Mouse (Mus musculus): Measurements from ENCODE around the gene Anapc5. TPM values are rescaled to one million over a fixed set of nuclear protein-coding genes. Genes with fewer than 3 reads are reported as not detected.

The Anapc5 gene
- total and polyA plus RNA-seq, 2 experiments from 2014 or later, result 426 to 449 TPM

GRCm38 (mm10) chr5:122786035-122786819, 34.9 kb downstream of the Anapc5 start:
- WGBS, result 59% methylated on average over 12 of the region's 12 CpGs
- no peak for ATAC-seq

GRCm38 (mm10) chr5:122783726-122784406, 37.3 kb downstream of the Anapc5 start:
- no peak for ATAC-seq
- no peak for DNase-seq (ENCODE audit: low spot score)

More at GRCm38 (mm10) chr5:122786035-122786819, 34.9 kb downstream of the Anapc5 start:
- Histone ChIP-seq H3K36me3 (ENCODE audit: insufficient read depth, low read length) (peaks cover 28% of the 10 kb centered on the region), H3K9me3 (ENCODE audit: low read length) (no peaks in the 10 kb centered on the region), H3K9ac (replicated peaks; ENCODE audit: low read length) (no peak overlapping the region), H3K4me2 (ENCODE audit: low read depth, low read length) (no peak overlapping the region), H3K4me3 (ENCODE audit: low read length) (no peak overlapping the region), H3K4me1 (ENCODE audit: insufficient read depth, low read length) (no peaks in the 10 kb centered on the region), H3K27ac (no peak overlapping the region; the same call in 1 of the 2 replicates), H3K27me3 (ENCODE audit: insufficient read depth, low read length) (no peaks in the 10 kb centered on the region)
- peak; percentile 24 for DNase-seq (ENCODE audit: low spot score)
- TF ChIP-seq CTCF (IDR thresholded peaks at IDR 0.05; ENCODE audit: low read depth), result no peak

GRCm38 (mm10) chr5:122782066-122782465, 39.1 kb downstream of the Anapc5 start:
- no peaks in the 10 kb centered on the region for H3K9me3 ChIP-seq (ENCODE audit: low read length)
- TF ChIP-seq CTCF (IDR thresholded peaks at IDR 0.05; ENCODE audit: low read depth), result no peak
- no peak overlapping the region for H3K9ac ChIP-seq (replicated peaks; ENCODE audit: low read length)
- ATAC-seq (no peak), DNase-seq (ENCODE audit: low spot score) (no peak)
- H3K4me3 ChIP-seq (ENCODE audit: low read length), result no peak overlapping the region
- H3K27me3 ChIP-seq (ENCODE audit: insufficient read depth, low read length), result no peaks in the 10 kb centered on the region
- peaks cover 4% of the 10 kb centered on the region; the same call in 1 of the 2 replicates for H3K36me3 ChIP-seq (ENCODE audit: insufficient read depth, low read length)
- WGBS, result 62% methylated on average over 1 of the region's 1 CpGs
- no peak overlapping the region for H3K27ac ChIP-seq
- H3K4me1 ChIP-seq (ENCODE audit: insufficient read depth, low read length), result no peaks in the 10 kb centered on the region
- H3K4me2 ChIP-seq (ENCODE audit: low read depth, low read length), result no peak overlapping the region

More at GRCm38 (mm10) chr5:122783726-122784406, 37.3 kb downstream of the Anapc5 start:
- no peak overlapping the region for H3K9ac ChIP-seq (replicated peaks; ENCODE audit: low read length)
- H3K4me3 ChIP-seq (ENCODE audit: low read length), result no peak overlapping the region
- H3K27me3 ChIP-seq (ENCODE audit: insufficient read depth, low read length), result no peaks in the 10 kb centered on the region
- no peak for TF ChIP-seq CTCF (IDR thresholded peaks at IDR 0.05; ENCODE audit: low read depth)
- no peaks in the 10 kb centered on the region for H3K4me1 ChIP-seq (ENCODE audit: insufficient read depth, low read length)
- H3K4me2 ChIP-seq (ENCODE audit: low read depth, low read length), result no peak overlapping the region
- no peak overlapping the region for H3K27ac ChIP-seq
- peaks cover 20% of the 10 kb centered on the region for H3K36me3 ChIP-seq (ENCODE audit: insufficient read depth, low read length)
- H3K9me3 ChIP-seq (ENCODE audit: low read length), result no peaks in the 10 kb centered on the region
- WGBS, result 48% methylated on average over 14 of the region's 14 CpGs

GRCm38 (mm10) chr5:122780791-122781432, 40.2 kb downstream of the Anapc5 start:
- Histone ChIP-seq H3K27ac (no peak overlapping the region), H3K4me2 (ENCODE audit: low read depth, low read length) (no peak overlapping the region), H3K9ac (replicated peaks; ENCODE audit: low read length) (no peak overlapping the region), H3K4me1 (ENCODE audit: insufficient read depth, low read length) (no peaks in the 10 kb centered on the region), H3K4me3 (ENCODE audit: low read length) (no peak overlapping the region), H3K27me3 (ENCODE audit: insufficient read depth, low read length) (no peaks in the 10 kb centered on the region), H3K36me3 (ENCODE audit: insufficient read depth, low read length) (no peaks in the 10 kb centered on the region), H3K9me3 (ENCODE audit: low read length) (no peaks in the 10 kb centered on the region)
- ATAC-seq (no peak), DNase-seq (ENCODE audit: low spot score) (no peak)
- WGBS, result 88% methylated on average over 19 of the region's 19 CpGs
- TF ChIP-seq CTCF (IDR thresholded peaks at IDR 0.05; ENCODE audit: low read depth), result peak; percentile 19; the same call in 1 of the 2 replicates

GRCm38 (mm10) chr5:122779277-122779834, 41.8 kb downstream of the Anapc5 start, which contains the start of gene Camkk2:
Gene Camkk2, minus strand, starts transcription at chr5:122779409.
- Histone ChIP-seq H3K9me3 (ENCODE audit: low read length) (no peaks in the 10 kb centered on the region), H3K27me3 (ENCODE audit: insufficient read depth, low read length) (no peaks in the 10 kb centered on the region), H3K27ac (peak within 1 kb of the TSS; percentile 76), H3K4me1 (ENCODE audit: insufficient read depth, low read length) (no peaks in the 10 kb centered on the region), H3K36me3 (ENCODE audit: insufficient read depth, low read length) (no peaks in the 10 kb centered on the region), H3K4me3 (ENCODE audit: low read length) (peak within 1 kb of the TSS; percentile 60), H3K4me2 (ENCODE audit: low read depth, low read length) (peak within 1 kb of the TSS; percentile 84), H3K9ac (replicated peaks; ENCODE audit: low read length) (peak within 1 kb of the TSS; percentile 91)
- no peak for TF ChIP-seq CTCF (IDR thresholded peaks at IDR 0.05; ENCODE audit: low read depth)
- ATAC-seq, result peak; percentile 92
- peak; percentile 96 for DNase-seq (ENCODE audit: low spot score)
- under 1% methylated on average over 52 of the region's 63 CpGs for WGBS

All from hindbrain, postnatal 0 days (tissue).